Mouse (Mus musculus): ENCODE measurements at regions not wholly inside any gene's neighbourhood (a gene's known extent, or its start where the extent isn't known, plus 50 kb on each side); places are given as distances from the start of the nearest gene placed in this dataset.
A peak's percentile ranks its signal among the peaks of the same experiment; 100 is the strongest.

- no peak for DNase-seq (ENCODE audit: low spot score)
Observed at GRCm38 (mm10) chr2:74977828-74978227, 152.2 kb downstream of the Mtx2 start.

- DNase-seq (ENCODE audit: low spot score): no peak
Observed at GRCm38 (mm10) chr2:74981856-74982255, 156.3 kb downstream of the Mtx2 start.

- no peak for DNase-seq (ENCODE audit: low spot score)
Observed at GRCm38 (mm10) chr2:74993802-74994201, 168.2 kb downstream of the Mtx2 start.

GRCm38 (mm10) chr2:74994998-74995397 lies 169.4 kb downstream of the Mtx2 start:
- DNase-seq (ENCODE audit: low spot score): no peak

- DNase-seq (ENCODE audit: low spot score): no peak
Observed at GRCm38 (mm10) chr2:74997736-74998135, 172.1 kb downstream of the Mtx2 start.

- no peak for DNase-seq (ENCODE audit: low spot score)
Observed at GRCm38 (mm10) chr2:75000368-75000796, 174.8 kb downstream of the Mtx2 start.

GRCm38 (mm10) chr2:75002562-75002961 lies 177.0 kb downstream of the Mtx2 start:
- no peak for DNase-seq (ENCODE audit: low spot score)

GRCm38 (mm10) chr2:75008116-75008515 lies 182.5 kb downstream of the Mtx2 start:
- no peak for DNase-seq (ENCODE audit: low spot score)

GRCm38 (mm10) chr2:75010647-75011046 lies 185.0 kb downstream of the Mtx2 start:
- DNase-seq (ENCODE audit: low spot score): no peak

- no peak for DNase-seq (ENCODE audit: low spot score)
Observed at GRCm38 (mm10) chr2:75012046-75012445, 186.4 kb downstream of the Mtx2 start.

GRCm38 (mm10) chr2:75014994-75015728 lies 189.6 kb downstream of the Mtx2 start:
- no peak for DNase-seq (ENCODE audit: low spot score)

GRCm38 (mm10) chr2:75019459-75019858 lies 193.9 kb downstream of the Mtx2 start:
- no peak for DNase-seq (ENCODE audit: low spot score)

GRCm38 (mm10) chr2:75021639-75022038 lies 196.0 kb downstream of the Mtx2 start:
- no peak for DNase-seq (ENCODE audit: low spot score)

- no peak for DNase-seq (ENCODE audit: low spot score)
Observed at GRCm38 (mm10) chr2:75028151-75028550, 202.5 kb downstream of the Mtx2 start.

GRCm38 (mm10) chr2:75029089-75029693 lies 203.6 kb downstream of the Mtx2 start:
- no peak for DNase-seq (ENCODE audit: low spot score)

GRCm38 (mm10) chr2:75034708-75035107 lies 209.1 kb downstream of the Mtx2 start:
- DNase-seq (ENCODE audit: low spot score): no peak

- DNase-seq (ENCODE audit: low spot score): no peak
Observed at GRCm38 (mm10) chr2:75039066-75039465, 213.5 kb downstream of the Mtx2 start.

GRCm38 (mm10) chr2:75046892-75047291 lies 221.3 kb downstream of the Mtx2 start:
- DNase-seq (ENCODE audit: low spot score): no peak

- DNase-seq (ENCODE audit: low spot score): no peak
Observed at GRCm38 (mm10) chr2:75048071-75048470, 222.5 kb downstream of the Mtx2 start.

GRCm38 (mm10) chr2:75054474-75055186 lies 229.0 kb downstream of the Mtx2 start:
- no peak for DNase-seq (ENCODE audit: low spot score)

- peak; percentile 12 for DNase-seq (ENCODE audit: low spot score)
Observed at GRCm38 (mm10) chr2:75055187-75055543, 229.6 kb downstream of the Mtx2 start.

GRCm38 (mm10) chr2:75061009-75061408 lies 235.4 kb downstream of the Mtx2 start:
- no peak for DNase-seq (ENCODE audit: low spot score)
